Mouse (Mus musculus) MEL (cell line): ENCODE measurements around the gene Top1. TPM values are rescaled to one million over a fixed set of nuclear protein-coding genes. Genes with fewer than 3 reads are reported as not detected.
A peak's percentile ranks its signal among the peaks of the same experiment; 100 is the strongest.

Experiments
- DNase-seq: peaks from one replicate; pipeline ENCODE4 v3.0.0; 2011; ENCODE audit warnings: low read depth, low spot score
- H3K27ac ChIP-seq: 2 replicates; pipeline ENCODE4 v1.5.1; 2012; ENCODE audit warnings: low read depth, mild to moderate bottlenecking, control low read depth, low read length, moderate library complexity; ENCODE audit not compliant: control insufficient read depth
- H3K27me3 ChIP-seq, 2 experiments: fragments of 150-350 bp in 1 of 2; sonication (generic) in 1 of 2; 2 replicates each; pipeline ENCODE4 v1.6.1; 2012; ENCODE audit warnings: low read length in 2 of 2, mild to moderate bottlenecking in 2 of 2, improper control_type of control experiment in 1 of 2, moderate library complexity in 1 of 2; ENCODE audit not compliant: insufficient read depth in 2 of 2, control insufficient read depth in 1 of 2
- H3K36me3 ChIP-seq, 2 experiments: 2 replicates each; pipeline ENCODE4 v1.6.1; 2012 to 2014; ENCODE audit warnings: low read length in 2 of 2, improper control_type of control experiment in 1 of 2, inconsistent platforms in 1 of 2, mild to moderate bottlenecking in 1 of 2; ENCODE audit not compliant: insufficient read depth in 2 of 2, control insufficient read depth in 1 of 2
- H3K4me1 ChIP-seq, 2 experiments: fragments of 150-350 bp in 1 of 2; sonication (generic) in 1 of 2; 2 replicates each; pipeline ENCODE4 v1.6.1; 2012; ENCODE audit warnings: low read length in 2 of 2, improper control_type of control experiment in 1 of 2, mild to moderate bottlenecking in 1 of 2; ENCODE audit not compliant: insufficient read depth in 2 of 2, control insufficient read depth in 1 of 2
- H3K4me3 ChIP-seq, 2 experiments: fragments of 150-350 bp in 1 of 2; sonication (generic) in 1 of 2; 2 replicates each; pipeline ENCODE4 v1.5.1; 2012; ENCODE audit warnings: low read depth in 2 of 2, low read length in 2 of 2, mild to moderate bottlenecking in 2 of 2, moderate library complexity in 2 of 2, control low read depth in 1 of 2, improper control_type of control experiment in 1 of 2; ENCODE audit not compliant: control insufficient read depth in 1 of 2, insufficient read depth in 1 of 2
- H3K79me2 ChIP-seq: 2 replicates; pipeline ENCODE4 v1.6.1; 2012; ENCODE audit warnings: mild to moderate bottlenecking, low read length, moderate library complexity; ENCODE audit not compliant: control insufficient read depth, poor library complexity, insufficient read depth
- H3K9ac ChIP-seq: 2 replicates; pipeline ENCODE4 v1.6.1; 2012; ENCODE audit warnings: low read depth, mild to moderate bottlenecking, control low read depth, low read length, moderate library complexity; ENCODE audit not compliant: control insufficient read depth, poor library complexity, severe bottlenecking
- H3K9me3 ChIP-seq: fragments of 150-350 bp; sonication (generic); replicated peaks from 2 replicates; pipeline ENCODE4 v1.6.1; 2012; ENCODE audit warnings: mild to moderate bottlenecking, low read length, improper control_type of control experiment, moderate library complexity; ENCODE audit not compliant: insufficient read depth
- BHLHE40 ChIP-seq: IDR thresholded peaks from 2 replicates; pipeline ENCODE4 v1.6.1; 2012; ENCODE audit warnings: low read depth, mild to moderate bottlenecking, inconsistent platforms, low read length, improper control_type of control experiment, borderline replicate concordance
- CHD1 ChIP-seq: IDR thresholded peaks from 2 replicates; pipeline ENCODE4 v1.6.1; 2012; ENCODE audit warnings: low read depth, mild to moderate bottlenecking, inconsistent platforms, low read length, improper control_type of control experiment
- CHD2 ChIP-seq: IDR thresholded peaks from 2 replicates; pipeline ENCODE4 v1.6.1; 2011; ENCODE audit warnings: low read length, improper control_type of control experiment
- CTCF ChIP-seq, 3 experiments: IDR thresholded peaks in 2 of 3; conservative IDR thresholded peaks in 1 of 3; 2 replicates each; pipeline ENCODE4 v1.5.1; 2011 to 2012; ENCODE audit warnings: low read length in 3 of 3, low read depth in 2 of 3, mild to moderate bottlenecking in 2 of 3, improper control_type of control experiment in 1 of 3, inconsistent platforms in 1 of 3, mixed read lengths in 1 of 3, moderate library complexity in 1 of 3; ENCODE audit not compliant: control insufficient read depth in 1 of 3, insufficient read depth in 1 of 3, poor library complexity in 1 of 3, severe bottlenecking in 1 of 3
- E2F4 ChIP-seq: IDR thresholded peaks from 2 replicates; pipeline ENCODE4 v1.6.1; 2011; ENCODE audit warnings: low read depth, low read length, improper control_type of control experiment, borderline replicate concordance
- ELF1 ChIP-seq: IDR thresholded peaks from 2 replicates; pipeline ENCODE4 v1.6.1; 2014; ENCODE audit warnings: low read depth, mild to moderate bottlenecking, inconsistent platforms, low read length, improper control_type of control experiment, moderate library complexity
- EP300 ChIP-seq, 2 experiments: IDR thresholded peaks; 2 replicates each; pipeline ENCODE4 v1.6.1; 2011; ENCODE audit warnings: improper control_type of control experiment in 2 of 2, low read length in 2 of 2, low read depth in 1 of 2, mild to moderate bottlenecking in 1 of 2
- GABPA ChIP-seq: IDR thresholded peaks from 2 replicates; pipeline ENCODE4 v1.6.1; 2012; ENCODE audit warnings: low read depth, mild to moderate bottlenecking, inconsistent platforms, low read length, improper control_type of control experiment, moderate library complexity
- GATA1 ChIP-seq: IDR thresholded peaks from 2 replicates; pipeline ENCODE4 v1.6.1; 2011; ENCODE audit warnings: low read depth, low read length, improper control_type of control experiment
- HCFC1 ChIP-seq: IDR thresholded peaks from 2 replicates; pipeline ENCODE4 v1.6.1; 2012; ENCODE audit warnings: low read depth, mild to moderate bottlenecking, inconsistent platforms, low read length, improper control_type of control experiment, moderate library complexity
- JUND ChIP-seq: IDR thresholded peaks from 2 replicates; pipeline ENCODE4 v1.6.1; 2011; ENCODE audit warnings: low read depth, mild to moderate bottlenecking, improper control_type of control experiment, low read length
- KAT2A ChIP-seq: conservative IDR thresholded peaks from 2 replicates; pipeline ENCODE4 v1.6.1; 2012; ENCODE audit warnings: low read depth, low read length, improper control_type of control experiment, inconsistent platforms
- MAFK ChIP-seq: IDR thresholded peaks from 2 replicates; pipeline ENCODE4 v1.6.1; 2011; ENCODE audit warnings: low read depth, mild to moderate bottlenecking, low read length, improper control_type of control experiment, borderline replicate concordance
- MAX ChIP-seq: IDR thresholded peaks from 2 replicates; pipeline ENCODE4 v1.6.1; 2011; ENCODE audit warnings: low read length, improper control_type of control experiment
- MAZ ChIP-seq: IDR thresholded peaks from 2 replicates; pipeline ENCODE4 v1.6.1; 2012; ENCODE audit warnings: low read depth, mild to moderate bottlenecking, inconsistent platforms, low read length, improper control_type of control experiment
- MEF2A ChIP-seq: IDR thresholded peaks from 2 replicates; pipeline ENCODE4 v1.6.1; 2014; ENCODE audit warnings: low read depth, mild to moderate bottlenecking, inconsistent platforms, low read length, improper control_type of control experiment; ENCODE audit not compliant: poor library complexity, insufficient replicate concordance, severe bottlenecking; ENCODE audit errors: extremely low read depth
- MXI1 ChIP-seq: IDR thresholded peaks from 2 replicates; pipeline ENCODE4 v1.6.1; 2011; ENCODE audit warnings: mild to moderate bottlenecking, low read depth, low read length, improper control_type of control experiment
- MYC ChIP-seq: IDR thresholded peaks from 2 replicates; pipeline ENCODE4 v1.6.1; 2011; ENCODE audit warnings: low read depth, mild to moderate bottlenecking, low read length, improper control_type of control experiment, moderate library complexity
- NELFE ChIP-seq: IDR thresholded peaks from 2 replicates; pipeline ENCODE4 v1.6.1; 2011; ENCODE audit warnings: low read depth, low read length, improper control_type of control experiment
- NRF1 ChIP-seq: IDR thresholded peaks from 2 replicates; pipeline ENCODE4 v1.6.1; 2014; ENCODE audit warnings: low read depth, mild to moderate bottlenecking, inconsistent platforms, low read length, improper control_type of control experiment, moderate library complexity; ENCODE audit not compliant: poor library complexity, insufficient read depth, severe bottlenecking
- POLR2A ChIP-seq, 2 experiments: IDR thresholded peaks; 2 replicates each; pipeline ENCODE4 v1.6.1; 2011 to 2012; ENCODE audit warnings: low read length in 2 of 2, mild to moderate bottlenecking in 2 of 2, control low read depth in 1 of 2, improper control_type of control experiment in 1 of 2, low read depth in 1 of 2, moderate library complexity in 1 of 2; ENCODE audit not compliant: control insufficient read depth in 1 of 2, insufficient read depth in 1 of 2, poor library complexity in 1 of 2
- POLR2AphosphoS2 ChIP-seq: IDR thresholded peaks from 2 replicates; pipeline ENCODE4 v1.6.1; 2011; ENCODE audit warnings: low read length, improper control_type of control experiment
- POLR2AphosphoS5 ChIP-seq: IDR thresholded peaks from 2 replicates; pipeline ENCODE4 v1.6.1; 2012; ENCODE audit warnings: low read depth, borderline replicate concordance, mild to moderate bottlenecking, inconsistent platforms, low read length, moderate library complexity, mixed read lengths
- RAD21 ChIP-seq: IDR thresholded peaks from 2 replicates; pipeline ENCODE4 v1.6.1; 2011; ENCODE audit warnings: mild to moderate bottlenecking, low read depth, low read length, improper control_type of control experiment
- RCOR1 ChIP-seq: IDR thresholded peaks from 2 replicates; pipeline ENCODE4 v1.6.1; 2012; ENCODE audit warnings: low read depth, mild to moderate bottlenecking, inconsistent platforms, low read length, improper control_type of control experiment
- SIN3A ChIP-seq: IDR thresholded peaks from 2 replicates; pipeline ENCODE4 v1.6.1; 2012; ENCODE audit warnings: low read length, improper control_type of control experiment, inconsistent platforms
- TAL1 ChIP-seq: IDR thresholded peaks from 2 replicates; pipeline ENCODE4 v1.6.1; 2012; ENCODE audit warnings: mild to moderate bottlenecking, inconsistent platforms, low read length, moderate library complexity, mixed read lengths
- TBP ChIP-seq: IDR thresholded peaks from 2 replicates; pipeline ENCODE4 v1.8.0; 2011; ENCODE audit warnings: low read depth, low read length, improper control_type of control experiment
- TCF12 ChIP-seq: IDR thresholded peaks from 2 replicates; pipeline ENCODE4 v1.6.1; 2014; ENCODE audit warnings: low read depth, mild to moderate bottlenecking, inconsistent platforms, low read length, improper control_type of control experiment, moderate library complexity
- USF1 ChIP-seq: IDR thresholded peaks from 2 replicates; pipeline ENCODE4 v1.6.1; 2014; ENCODE audit warnings: low read depth, mild to moderate bottlenecking, inconsistent platforms, low read length, improper control_type of control experiment, moderate library complexity
- USF2 ChIP-seq, 2 experiments: IDR thresholded peaks; 2 replicates each; pipeline ENCODE4 v1.6.1; 2011 to 2012; ENCODE audit warnings: improper control_type of control experiment in 2 of 2, low read length in 2 of 2, borderline replicate concordance in 1 of 2, inconsistent platforms in 1 of 2, low read depth in 1 of 2, mild to moderate bottlenecking in 1 of 2; ENCODE audit not compliant: insufficient read depth in 1 of 2
- ZC3H11A ChIP-seq: IDR thresholded peaks from 2 replicates; pipeline ENCODE4 v1.6.1; 2012; ENCODE audit warnings: low read depth, mild to moderate bottlenecking, inconsistent platforms, low read length, improper control_type of control experiment
- ZKSCAN1 ChIP-seq: IDR thresholded peaks from 2 replicates; pipeline ENCODE4 v1.6.1; 2012; ENCODE audit warnings: low read depth, mild to moderate bottlenecking, inconsistent platforms, low read length, improper control_type of control experiment, moderate library complexity
- ZMIZ1 ChIP-seq: IDR thresholded peaks from 2 replicates; pipeline ENCODE4 v1.6.1; 2012; ENCODE audit warnings: low read depth, mild to moderate bottlenecking, inconsistent platforms, low read length, improper control_type of control experiment, moderate library complexity
- ZNF384 ChIP-seq: IDR thresholded peaks from 2 replicates; pipeline ENCODE4 v1.6.1; 2012; ENCODE audit warnings: low read depth, mild to moderate bottlenecking, inconsistent platforms, low read length, improper control_type of control experiment
- polyA plus RNA-seq, 2 experiments: library from polyadenylated mRNA; stranded (reverse) in 1 of 2; unstranded in 1 of 2; fragments of >175 nt in 1 of 2; fragments of >200 nt in 1 of 2; gene quantifications; 2 replicates each; pipeline versions ENCODE4 v1.2.1 to v1.2.4; 2012; ENCODE audit warnings: low replicate concordance in 2 of 2, low read depth in 1 of 2; ENCODE audit not compliant: insufficient read length in 2 of 2, insufficient read depth in 1 of 2, missing spikeins in 1 of 2
- total RNA-seq: library from RNA; depleted of rRNA; stranded (reverse); fragments of 300-350 nt; gene quantifications from 2 replicates; pipeline ENCODE4 v1.2.3, GENCODE M21; 2012

The Top1 gene
- total and polyA plus RNA-seq, 3 experiments = 33.5 to 123 (median 73.3) TPM

- Histone ChIP-seq H3K9ac (peak overlapping the region; percentile 29), H3K4me3 (peak overlapping the region; percentile 1 to 2; a peak in 2 of 4 replicates), H3K4me1 (peaks cover 6 to 8% of the 10 kb centered on the region in 2 experiments), H3K79me2 (no peaks in the 10 kb centered on the region), H3K27ac (peak overlapping the region; percentile 47), H3K36me3 (peaks cover 0 to 14% of the 10 kb centered on the region in 2 experiments; a peak in 2 of 4 replicates), H3K9me3 (no peaks in the 10 kb centered on the region), H3K27me3 (no peaks in the 10 kb centered on the region)
- peak; percentile 80 for DNase-seq
- TF ChIP-seq ZMIZ1 = no peak
- no peak for TF ChIP-seq NELFE
- TF ChIP-seq CHD2 = no peak; the same call in 1 of the 2 replicates
- peak; percentile 66 for TF ChIP-seq GATA1
- TF ChIP-seq TCF12 = peak; percentile 91
- TF ChIP-seq JUND = no peak
- TF ChIP-seq TBP = no peak
- peak; percentile 67 to 85; a peak in 3 of 4 replicates for TF ChIP-seq EP300 (IDR thresholded peaks at IDR 0.05; ENCODE audit: low read depth in 1 of 2, low read length in 2 of 2)
- no peak for TF ChIP-seq POLR2AphosphoS2
- 0 out of 2 replicates have a peak, but pooled peaks have one; percentile 33 for TF ChIP-seq RCOR1
- TF ChIP-seq ZNF384 = no peak
- peak; percentile 63; the same call in 1 of the 2 replicates for TF ChIP-seq MAFK
- 0 out of 2 replicates have a peak, but pooled peaks have one; percentile 23 for TF ChIP-seq MEF2A
- TF ChIP-seq MAZ = peak; percentile 78
- TF ChIP-seq USF1 = 0 out of 2 replicates have a peak, but pooled peaks have one; percentile 22
- no peak for TF ChIP-seq POLR2AphosphoS5
- TF ChIP-seq ZC3H11A = no peak
- TF ChIP-seq RAD21 = no peak
- TF ChIP-seq MXI1 = no peak
- no peak for TF ChIP-seq KAT2A
- TF ChIP-seq SIN3A = peak; percentile 68
- no peak for TF ChIP-seq POLR2A (IDR thresholded peaks at IDR 0.05; ENCODE audit: control insufficient read depth in 1 of 2, insufficient read depth in 1 of 2, low read depth in 1 of 2, low read length in 2 of 2, poor library complexity in 1 of 2)
- TF ChIP-seq TAL1 = peak; percentile 67
- TF ChIP-seq CTCF (IDR thresholded peaks at IDR 0.05 in 2 of 3, conservative IDR thresholded peaks at IDR 0.05 in 1 of 3; ENCODE audit: control insufficient read depth in 1 of 3, insufficient read depth in 1 of 3, low read depth in 2 of 3, low read length in 3 of 3, poor library complexity in 1 of 3, severe bottlenecking in 1 of 3) = no peak
- no peak for TF ChIP-seq ZKSCAN1
- TF ChIP-seq NRF1 = no peak
- TF ChIP-seq HCFC1 = no peak
- TF ChIP-seq MYC = no peak
- TF ChIP-seq MAX = no peak
- no peak for TF ChIP-seq E2F4
- TF ChIP-seq CHD1 = no peak
- 0 out of 2 replicates have a peak, but pooled peaks have one; percentile 33 for TF ChIP-seq BHLHE40
- TF ChIP-seq USF2 (IDR thresholded peaks at IDR 0.05; ENCODE audit: borderline replicate concordance in 1 of 2, insufficient read depth in 1 of 2, low read depth in 1 of 2, low read length in 2 of 2) = no peak
- no peak for TF ChIP-seq ELF1
- 0 out of 2 replicates have a peak, but pooled peaks have one; percentile 51 for TF ChIP-seq GABPA
Measured at GRCm38 (mm10) chr2:160603154-160603933, 42.3 kb upstream of the Top1 start.
